Mouse (Mus musculus) 416B (cell line): ENCODE data around the gene Nuak2.
"Not testable (repeated sequence)": the region's sequence is repeated elsewhere in the genome, so short reads cannot be mapped to it uniquely, and the experiment has no call there.

Experiments used
- DNase-seq: peaks from one replicate; pipeline ENCODE4 v3.0.0; 2011; ENCODE audit warnings: low read depth

The Nuak2 gene

DNA sequence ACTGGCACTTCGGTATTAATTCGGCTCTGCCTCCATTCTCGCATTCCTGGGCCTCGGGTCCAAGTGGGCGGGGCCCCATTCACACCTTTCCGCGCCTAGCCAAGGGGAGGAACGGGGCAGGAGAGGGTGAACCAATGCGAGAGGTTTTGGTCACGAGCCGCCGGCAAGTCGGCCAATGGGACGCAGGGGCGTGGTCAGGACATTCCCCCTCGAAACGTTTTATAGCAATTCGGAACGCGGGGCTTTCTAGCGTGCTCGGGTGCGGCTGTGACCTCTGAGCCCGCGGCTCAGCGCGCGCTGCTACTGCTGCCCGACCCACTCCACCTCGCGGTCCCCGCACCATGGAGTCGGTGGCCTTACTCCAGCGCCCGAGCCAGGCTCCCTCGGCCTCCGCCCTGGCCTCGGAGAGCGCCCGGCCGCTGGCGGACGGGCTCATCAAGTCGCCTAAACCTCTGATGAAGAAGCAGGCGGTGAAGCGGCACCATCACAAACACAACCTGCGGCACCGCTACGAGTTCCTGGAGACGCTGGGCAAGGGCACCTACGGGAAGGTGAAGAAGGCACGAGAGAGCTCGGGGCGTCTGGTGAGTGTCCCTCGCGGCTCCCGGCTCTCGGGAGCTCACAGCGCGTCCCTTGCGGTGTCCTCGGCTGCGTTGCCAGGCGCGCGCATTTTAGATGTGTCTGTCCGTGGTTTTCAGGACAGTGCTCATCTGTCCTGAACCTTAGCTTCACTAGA lies at the start of gene Nuak2:
Gene Nuak2, plus strand, starts transcription at position 238 of the 736 bp plus-strand sequence.
- no peak for DNase-seq

DNA sequence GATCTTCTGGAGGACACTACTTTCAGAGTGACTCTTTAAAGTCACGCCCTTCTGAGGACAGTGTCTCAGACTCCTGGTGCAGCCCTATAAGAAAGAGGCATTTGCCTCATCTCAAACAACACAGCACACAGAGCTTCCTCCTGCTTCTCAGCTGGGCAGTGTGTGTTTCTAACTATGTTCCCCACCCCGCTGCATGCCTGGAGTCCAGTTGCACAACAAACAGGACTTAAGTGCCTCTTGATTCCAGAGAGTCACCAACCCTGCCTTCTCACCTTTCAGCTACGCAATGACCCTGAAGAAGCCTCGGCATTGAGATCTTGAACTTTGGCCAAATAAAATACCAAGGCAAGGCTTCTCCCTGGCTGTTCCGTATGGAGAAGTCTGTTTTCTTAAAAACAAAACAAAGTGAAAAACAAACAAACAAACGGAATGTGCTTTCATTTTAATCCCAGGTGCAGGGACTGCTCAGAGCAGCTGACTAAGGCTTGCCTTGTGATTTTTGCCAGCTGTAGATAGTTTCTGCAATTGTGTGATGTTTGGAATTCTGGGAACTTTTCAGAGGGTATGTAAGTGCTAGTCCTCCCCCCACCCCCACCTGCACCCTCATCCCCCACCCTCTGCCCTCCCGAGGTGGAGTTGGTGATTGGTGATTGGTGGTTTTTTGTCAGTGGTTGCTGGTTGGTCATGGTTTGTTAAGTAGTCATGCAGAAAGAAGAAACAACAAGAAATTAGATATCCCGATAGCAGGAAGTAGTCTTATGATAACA lies 49.0 kb upstream of the Nuak2 start:
- DNase-seq = peak; percentile 24

DNA sequence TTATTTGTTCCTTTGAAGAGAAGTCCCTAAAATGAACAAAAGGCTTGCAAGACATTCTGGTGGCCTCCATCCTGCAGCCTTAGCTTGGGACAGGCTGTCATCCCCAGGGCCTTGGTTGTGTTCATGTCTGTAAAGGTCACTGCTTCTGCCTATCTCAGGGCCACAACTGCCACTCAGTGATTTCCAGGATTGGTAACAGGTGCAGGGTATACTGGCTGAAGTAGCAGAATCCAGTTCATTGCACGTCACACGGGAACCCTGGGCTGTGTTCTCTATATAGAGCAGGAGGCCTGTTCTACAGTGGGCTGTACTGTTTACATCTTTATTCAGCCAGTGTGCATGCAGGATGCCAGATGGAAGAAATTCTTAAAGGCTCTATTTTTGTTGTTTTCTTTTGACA lies 48.0 kb upstream of the Nuak2 start:
- DNase-seq = no peak

DNA sequence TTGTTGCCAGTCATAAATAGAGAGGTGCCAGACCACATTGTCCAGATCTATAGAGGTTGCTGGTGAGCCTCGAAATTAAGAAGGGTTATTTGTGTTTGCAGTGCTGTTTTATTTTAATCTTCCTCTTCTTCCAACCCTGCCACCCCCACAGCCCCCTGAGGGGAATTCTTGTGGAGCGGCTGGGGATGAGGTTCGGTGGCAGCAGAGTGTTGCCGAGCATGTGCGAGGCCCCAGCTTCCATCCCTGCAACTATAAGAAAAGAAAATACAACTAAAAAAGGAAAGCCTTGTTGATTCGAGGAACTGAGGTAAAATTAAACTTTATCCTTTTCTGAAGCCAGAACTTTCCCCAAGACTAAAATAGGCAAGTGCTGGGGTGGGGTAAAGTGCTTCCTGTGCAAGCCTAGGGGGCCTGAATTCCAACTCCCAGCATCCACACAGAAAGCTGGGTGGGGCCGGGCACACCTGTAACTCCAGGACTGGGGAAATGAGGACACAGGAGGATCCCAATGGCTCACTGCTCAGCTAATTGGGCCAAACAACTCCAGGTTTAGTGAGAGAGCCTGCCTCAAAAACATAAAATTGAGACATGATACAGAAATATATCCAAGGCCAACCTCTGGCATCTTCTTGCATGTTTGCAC lies 47.4 kb upstream of the Nuak2 start:
- no peak for DNase-seq

DNA sequence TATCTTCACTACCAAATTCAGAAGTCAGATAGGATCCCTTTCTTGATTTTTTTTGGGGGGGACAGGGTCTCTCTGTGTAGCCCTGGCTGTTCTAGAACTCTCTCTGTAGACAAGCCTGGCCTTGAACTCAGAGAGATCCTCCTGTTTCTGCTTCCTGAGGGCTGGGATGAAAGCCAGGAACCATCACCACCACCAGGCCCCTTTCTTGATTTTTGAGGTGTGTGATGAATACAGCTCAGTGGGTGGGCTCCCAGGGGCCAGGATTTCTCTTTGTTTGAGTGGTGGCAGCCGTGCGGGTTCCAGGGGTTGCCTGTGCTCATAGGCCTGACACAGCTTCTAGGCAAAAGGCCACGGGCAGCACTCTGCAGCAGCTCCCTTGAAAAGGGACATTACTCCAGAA lies 44.7 kb upstream of the Nuak2 start:
- DNase-seq = no peak

DNA sequence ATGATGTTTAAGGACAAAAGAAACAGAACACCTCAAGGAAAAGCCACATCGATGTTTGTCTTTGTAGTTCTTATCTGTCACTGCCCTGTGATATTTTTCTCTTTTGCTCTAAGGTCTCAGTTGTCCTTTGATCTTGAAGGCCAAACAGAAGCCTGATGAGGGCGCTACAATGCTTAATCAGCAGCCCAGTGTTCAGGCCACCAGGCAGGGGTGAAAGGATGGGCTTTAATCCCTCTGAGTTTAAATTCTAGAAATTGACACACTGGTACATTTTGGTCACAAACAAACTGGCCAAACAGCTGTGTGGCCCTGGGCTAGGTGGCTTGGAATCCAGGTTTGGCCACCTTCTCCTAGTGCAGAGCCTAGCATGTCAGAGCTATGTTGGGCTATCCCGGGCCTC lies 39.2 kb upstream of the Nuak2 start:
- no peak for DNase-seq

DNA sequence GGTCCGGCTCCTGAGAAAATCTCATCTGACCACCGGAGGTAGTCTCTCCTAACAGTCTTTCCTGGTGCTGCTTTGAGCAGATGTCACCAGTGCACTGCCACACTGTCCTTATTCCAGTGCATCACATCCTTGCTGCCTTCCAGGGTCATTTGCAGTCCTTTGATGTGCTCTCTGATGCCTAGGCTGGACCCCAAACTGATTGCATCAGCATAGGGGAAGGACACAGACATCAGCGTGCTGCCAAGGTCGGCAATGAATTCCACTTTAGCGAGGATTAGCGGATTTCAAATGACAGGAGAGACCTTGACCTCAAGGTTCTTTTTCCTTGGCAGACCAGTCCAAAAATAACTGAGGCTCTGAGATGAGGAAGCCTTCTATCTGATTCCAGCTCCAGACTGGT lies 38.8 kb upstream of the Nuak2 start:
- DNase-seq = no peak

DNA sequence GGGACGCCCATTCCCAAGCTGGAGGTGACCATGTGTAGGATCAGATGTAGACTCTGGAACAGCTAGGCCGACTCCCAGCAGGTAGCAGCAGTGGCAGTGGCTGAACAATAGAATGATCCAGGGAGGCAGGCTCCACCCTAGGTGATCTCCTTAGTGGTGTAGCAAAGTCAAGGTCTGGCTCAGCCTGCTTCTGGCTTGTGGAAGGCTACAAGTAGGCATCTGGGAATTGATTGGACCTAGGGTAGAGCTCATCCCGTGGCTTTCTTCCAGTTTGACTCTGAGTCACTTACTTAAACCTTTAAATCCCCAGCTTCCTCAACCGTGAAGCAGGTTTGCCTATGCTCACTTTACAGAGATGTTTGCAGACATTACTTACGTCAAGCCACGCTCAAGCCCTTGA lies 35.3 kb upstream of the Nuak2 start:
- DNase-seq = not testable (repeated sequence)

DNA sequence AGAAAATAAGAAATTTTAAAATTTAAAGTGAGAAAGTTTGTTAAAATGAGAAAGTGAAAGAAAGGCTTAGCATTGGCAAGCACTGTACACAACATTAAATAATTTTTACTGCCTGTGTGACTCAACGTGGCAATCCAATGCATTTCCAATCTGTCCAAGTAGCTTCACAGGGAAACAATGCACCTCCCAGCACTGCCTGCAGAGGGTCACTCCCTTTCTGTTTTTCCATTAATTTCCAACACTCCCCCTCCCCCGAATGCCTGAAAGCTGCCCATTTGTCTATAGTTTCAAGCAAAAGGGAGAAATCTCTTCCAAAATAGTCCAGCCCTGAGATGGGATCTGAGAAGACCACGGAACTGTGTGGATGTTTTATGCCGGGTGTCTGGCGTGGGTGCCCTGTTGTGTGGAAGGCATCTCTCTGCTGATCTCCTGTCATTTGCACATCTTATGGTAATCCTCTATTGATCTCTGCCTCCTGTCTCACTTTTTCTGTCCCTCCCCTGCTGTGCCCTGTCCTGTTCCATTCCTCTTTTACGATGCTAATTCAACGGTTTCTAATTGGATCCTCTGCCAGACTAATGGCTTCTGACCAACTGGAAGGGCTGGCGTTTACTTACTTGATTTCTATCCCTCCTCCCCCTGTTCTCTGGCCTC lies 34.3 kb upstream of the Nuak2 start:
- no peak for DNase-seq

DNA sequence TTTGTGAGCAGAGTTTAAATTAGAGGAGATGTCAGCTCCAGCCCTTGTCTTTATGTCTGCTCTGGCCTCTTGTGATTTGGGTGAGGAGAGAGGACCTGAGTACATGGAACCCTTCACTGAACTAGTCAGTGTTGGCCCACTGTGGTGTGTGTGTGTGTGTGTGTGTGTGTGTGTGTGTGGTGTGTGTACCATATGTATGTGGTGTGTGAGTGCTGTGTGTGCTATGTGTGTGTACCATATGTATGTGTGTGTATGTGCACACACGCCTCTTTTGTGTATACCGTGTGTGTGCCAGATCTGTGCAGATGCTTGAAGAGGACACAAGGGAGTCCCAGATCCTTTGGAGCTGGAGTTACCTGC lies 33.8 kb upstream of the Nuak2 start:
- no peak for DNase-seq

DNA sequence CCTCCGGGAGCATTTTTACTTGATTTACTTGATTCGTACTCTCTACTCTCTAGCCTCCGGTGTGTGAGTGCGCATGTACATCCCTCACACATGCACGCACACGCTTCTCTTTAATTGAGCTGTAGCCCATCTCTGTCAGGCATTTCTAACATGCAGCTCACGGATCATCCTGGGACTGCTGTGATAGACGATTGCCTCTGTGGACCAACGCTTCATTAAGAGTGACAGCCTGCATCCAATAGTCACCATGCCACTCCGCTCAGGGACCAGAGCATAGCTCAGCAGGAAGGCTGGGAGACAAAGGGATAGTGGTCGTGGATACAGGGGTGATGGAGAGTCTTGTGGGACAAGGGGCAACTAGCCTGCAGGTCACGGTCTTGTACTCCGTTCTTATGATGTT lies 32.9 kb upstream of the Nuak2 start:
- no peak for DNase-seq

DNA sequence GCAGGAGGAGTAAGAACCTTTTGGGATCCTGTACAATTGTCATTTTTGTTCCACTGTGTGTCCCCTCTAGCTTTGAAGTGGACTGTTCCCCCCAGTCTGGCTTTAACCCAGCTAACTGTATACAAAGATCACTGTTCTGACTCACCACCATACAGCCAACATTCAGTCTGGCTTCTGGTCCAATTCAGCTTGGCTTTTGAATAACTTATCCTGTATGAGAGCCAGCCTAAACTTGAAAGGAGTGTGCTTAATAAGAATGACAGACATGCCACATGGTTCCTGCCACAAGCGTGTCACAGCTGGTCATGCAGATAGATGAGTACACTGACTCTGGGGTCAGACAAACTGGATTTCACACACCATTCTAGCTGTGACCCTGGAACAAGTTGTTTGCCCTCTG lies 29.2 kb upstream of the Nuak2 start:
- DNase-seq = no peak

DNA sequence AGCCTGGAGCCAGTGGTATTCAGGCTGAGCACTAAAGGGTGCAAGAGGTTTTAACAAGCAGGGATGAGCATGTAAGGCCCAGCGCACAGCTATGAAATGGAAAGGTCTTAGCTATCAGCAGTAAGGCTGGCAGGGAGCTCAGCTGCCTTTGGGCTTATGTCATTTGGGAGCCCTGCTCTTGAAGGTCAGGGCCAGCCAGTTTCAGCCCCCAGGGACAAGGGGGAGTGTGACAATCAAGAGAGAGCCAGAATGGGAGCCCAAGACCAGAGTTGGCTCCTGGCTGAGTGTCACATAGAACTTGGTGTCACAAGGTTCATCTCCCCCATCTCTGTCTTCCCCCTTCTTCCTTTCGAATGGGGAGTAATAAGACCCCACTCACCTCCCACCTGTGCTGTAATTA lies 28.5 kb upstream of the Nuak2 start:
- no peak for DNase-seq

DNA sequence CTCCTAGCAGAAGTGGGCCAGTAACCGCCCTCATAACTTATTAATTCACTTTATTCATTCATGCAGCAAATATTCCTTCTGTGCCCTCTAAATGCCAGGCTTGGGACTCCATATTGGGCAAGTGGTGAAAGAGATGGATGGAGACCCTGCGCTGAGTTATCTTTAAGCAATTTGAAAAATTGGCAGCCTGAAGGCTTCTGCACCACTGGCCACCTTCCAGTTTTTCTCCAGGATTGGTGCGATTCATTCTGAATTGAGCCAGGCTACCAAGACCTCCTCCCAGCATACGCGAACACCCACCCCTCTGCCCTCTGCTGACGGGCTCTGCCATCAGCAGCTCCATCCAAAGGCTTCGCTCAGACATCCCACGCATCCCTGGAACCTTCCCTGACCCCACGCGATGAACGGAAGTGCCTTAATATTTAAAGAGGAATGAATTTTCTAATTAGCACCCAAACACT lies 27.9 kb upstream of the Nuak2 start:
- no peak for DNase-seq

DNA sequence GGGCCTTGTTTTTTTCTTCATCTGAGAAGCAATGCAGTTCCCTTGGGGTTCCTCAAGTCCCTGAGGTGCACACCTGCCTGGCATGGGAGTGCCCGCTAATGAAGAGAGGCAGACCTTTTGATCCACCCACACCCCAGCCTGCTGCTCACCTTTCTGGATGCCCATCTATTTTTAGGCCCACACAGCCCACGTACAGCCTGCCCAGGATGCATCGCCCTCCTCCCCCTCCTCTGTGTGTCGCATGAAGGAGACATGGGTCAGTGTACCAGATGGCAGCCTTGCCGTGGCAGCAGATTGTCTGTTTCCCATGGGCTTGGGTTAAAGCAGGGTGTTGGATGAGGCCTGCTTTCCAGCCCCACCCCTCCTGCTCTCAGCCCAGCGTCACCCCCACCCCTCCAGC lies 26.0 kb upstream of the Nuak2 start:
- DNase-seq = no peak

DNA sequence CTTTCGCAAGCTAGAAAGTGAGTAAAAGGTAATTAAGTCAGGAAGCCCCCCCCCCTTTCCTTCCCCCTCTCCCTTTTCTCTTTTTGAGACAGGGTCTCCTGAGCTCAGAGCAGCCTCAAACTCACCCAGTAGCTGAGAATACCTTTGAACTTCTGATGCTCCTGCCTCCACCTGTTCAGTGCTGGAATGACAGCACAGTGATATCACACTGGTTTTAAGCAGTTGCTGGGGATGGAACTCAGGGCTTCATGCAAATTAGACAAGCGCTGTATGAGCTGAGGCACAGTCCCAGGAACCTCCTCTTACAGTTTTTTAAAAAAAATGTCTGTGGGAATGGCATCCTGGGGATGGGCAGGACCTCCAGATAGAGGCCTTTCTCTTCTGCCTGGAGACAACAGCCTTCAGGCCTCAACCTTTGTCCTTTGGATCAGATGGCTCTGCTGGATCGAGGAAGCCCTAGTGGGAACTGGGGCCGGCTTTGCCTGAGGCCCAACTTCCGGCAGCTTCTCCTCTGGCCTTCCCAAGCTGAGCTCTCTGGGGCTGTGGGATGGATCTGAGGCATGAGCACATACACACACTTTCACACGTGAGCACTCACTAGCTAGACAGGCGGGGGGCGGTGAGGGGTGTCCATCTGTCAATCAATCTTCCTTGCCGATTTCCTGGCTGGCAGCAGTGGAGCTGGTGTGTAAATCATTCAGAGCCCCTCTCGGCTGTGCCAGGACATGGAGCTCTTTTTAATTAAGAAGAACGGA lies 24.8 kb upstream of the Nuak2 start:
- DNase-seq = no peak

DNA sequence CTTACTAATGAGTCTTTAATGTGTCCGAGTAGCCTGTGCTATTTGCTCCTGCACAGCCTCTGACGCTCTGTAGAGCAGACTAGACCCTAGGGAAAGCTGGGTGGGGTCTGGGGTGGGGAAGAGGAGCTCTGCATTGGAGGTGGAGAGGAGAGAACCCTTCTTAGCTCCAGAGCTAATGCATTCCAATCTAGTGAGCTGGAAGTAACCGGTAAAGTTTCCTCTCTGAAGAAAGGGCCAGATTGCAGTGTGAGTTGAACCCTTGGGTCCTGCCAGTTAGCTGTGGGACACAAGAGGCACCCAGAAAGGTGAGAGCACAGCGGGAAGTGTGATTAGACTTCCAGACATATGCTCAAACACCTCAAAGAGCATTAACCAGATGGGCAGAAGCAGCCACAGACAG lies 24.2 kb upstream of the Nuak2 start:
- no peak for DNase-seq

DNA sequence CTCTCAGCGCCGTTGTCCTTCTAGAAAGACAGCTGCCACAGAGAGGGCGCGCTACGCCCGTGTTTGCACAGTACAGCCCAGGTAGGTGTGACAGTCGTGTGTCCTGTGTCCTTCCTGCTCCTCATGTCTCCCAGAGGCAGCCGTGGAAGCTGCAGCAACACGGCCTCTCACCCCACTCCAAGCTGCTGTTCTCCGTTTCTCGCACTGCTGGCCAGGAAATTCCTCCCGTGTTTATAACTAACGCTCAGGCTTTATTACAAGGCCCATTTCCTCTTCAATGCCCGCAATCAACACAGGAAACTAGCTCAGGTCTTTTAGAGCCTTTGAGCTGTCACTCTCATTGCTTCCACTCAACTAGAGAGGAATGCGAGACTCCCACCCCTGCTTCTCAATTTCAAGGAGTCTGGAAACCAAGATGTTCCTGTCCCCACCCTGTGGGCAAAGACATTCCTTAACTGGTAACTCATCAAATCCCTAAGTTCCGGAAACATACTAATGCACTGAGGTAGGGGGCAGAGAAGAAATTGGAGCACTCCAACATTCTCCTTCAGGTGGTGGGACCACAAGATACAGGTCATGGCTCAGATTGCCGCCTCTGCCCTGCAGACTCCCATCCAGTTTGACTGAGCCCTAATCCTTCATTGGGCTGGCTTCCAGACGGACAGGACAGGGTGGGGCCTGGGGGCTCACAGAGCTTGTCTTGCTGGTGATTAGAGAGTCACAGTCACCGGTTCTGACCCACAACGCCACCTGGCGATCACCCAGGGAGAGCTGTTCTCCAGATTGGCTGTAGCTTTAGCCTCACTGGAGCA lies 23.4 kb upstream of the Nuak2 start:
- no peak for DNase-seq

DNA sequence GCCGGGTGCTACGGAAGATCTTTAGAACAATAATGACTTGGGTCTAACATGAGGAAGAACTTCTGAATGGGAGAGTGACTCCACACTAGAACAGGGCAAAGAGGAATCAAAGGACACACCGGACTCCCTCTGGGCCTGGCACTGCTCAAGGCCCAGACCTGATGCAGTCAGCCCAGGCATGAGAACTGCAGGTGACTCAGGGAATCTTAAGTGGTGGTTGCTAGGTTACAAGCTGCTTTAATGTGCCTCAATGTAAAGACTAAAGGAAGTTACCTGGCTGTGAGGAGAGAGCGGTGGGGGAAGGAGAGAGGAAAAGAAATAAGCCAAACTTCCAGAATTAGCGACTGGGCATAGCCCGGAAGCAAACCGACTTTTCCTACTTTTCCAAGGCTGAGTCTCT lies 20.4 kb upstream of the Nuak2 start:
- DNase-seq = no peak

DNA sequence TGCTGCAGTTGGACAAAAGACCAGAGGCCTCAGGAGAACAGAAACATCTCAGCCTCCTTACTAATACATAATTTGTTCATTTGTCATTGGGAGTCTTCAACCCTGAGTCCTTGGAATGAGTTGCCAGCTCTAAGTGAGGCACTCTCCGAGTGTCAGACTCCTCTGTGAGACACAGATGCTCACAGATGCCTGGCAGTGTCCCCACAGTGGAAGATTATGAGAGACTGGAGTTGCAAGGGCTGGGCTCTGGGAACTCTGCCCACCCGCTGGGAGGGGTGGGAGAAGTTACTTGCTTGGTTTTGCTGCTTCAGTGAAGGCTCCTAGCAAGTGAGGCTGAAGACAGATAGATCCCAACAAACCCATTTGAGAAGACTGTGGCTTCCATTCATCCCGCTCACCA lies 19.9 kb upstream of the Nuak2 start:
- no peak for DNase-seq

DNA sequence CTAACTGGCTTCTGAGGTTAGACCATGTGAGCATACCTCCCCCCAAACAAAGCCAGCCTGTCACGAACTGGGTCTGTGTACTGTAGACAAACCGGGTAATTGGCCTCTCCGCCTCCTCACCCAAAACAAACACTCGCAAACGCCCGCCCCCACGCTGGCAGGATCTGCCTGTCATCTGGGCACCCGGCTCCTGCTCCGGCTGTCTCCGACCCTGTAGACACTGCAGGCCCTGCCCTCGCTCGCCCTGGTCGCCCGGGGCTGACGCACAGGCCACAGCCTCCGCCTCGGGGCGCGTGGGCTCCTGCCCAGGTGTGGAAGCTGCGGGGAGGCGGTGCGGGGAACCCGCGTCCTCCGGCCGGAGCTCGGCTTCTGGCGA lies 17.5 kb upstream of the Nuak2 start, which contains the start of gene Klhdc8a:
Gene Klhdc8a, plus strand, starts transcription at position 202 of the 376 bp plus-strand sequence.
- DNase-seq = no peak
